Mouse (Mus musculus) urinary bladder, postnatal 14 days (tissue): Measurements from ENCODE around the gene Olfr116.

Experiments
- DNase-seq: peaks from one replicate; pipeline ENCODE4 v3.0.0; 2021; ENCODE audit warnings: low spot score

Gene Olfr116

GRCm38 (mm10) chr17:37627009-37627408 is at the start of gene Olfr116, which contains the start of gene Olfr115:
Gene Olfr116 (minus strand): TSS chr17:37627199.
Gene Olfr115 (minus strand): TSS chr17:37627109.
- no peak for DNase-seq

GRCm38 (mm10) chr17:37666688-37667087 is 39.7 kb upstream of the Olfr116 start, which contains the start of gene Olfr118:
Gene Olfr118 (plus strand): TSS chr17:37666988.
- no peak for DNase-seq

GRCm38 (mm10) chr17:37663682-37664081 is 36.7 kb upstream of the Olfr116 start, which contains the start of gene Olfr117:
Gene Olfr117 (minus strand): TSS chr17:37663782.
- no peak for DNase-seq

- no peak for DNase-seq
These were observed 34.4 kb downstream of the Olfr116 start, which contains the start of gene Olfr114 for GRCm38 (mm10) chr17:37592643-37593042. Gene Olfr114 (minus strand): TSS chr17:37592743.

GRCm38 (mm10) chr17:37577563-37577962 is 49.4 kb downstream of the Olfr116 start, which contains the start of gene Olfr113:
Gene Olfr113 (minus strand): TSS chr17:37577663.
- no peak for DNase-seq
